Mouse (Mus musculus) hindbrain, embryonic 16.5 days (tissue): ENCODE data around the gene Spink8. TPM values are rescaled to one million over a fixed set of nuclear protein-coding genes. Genes with fewer than 3 reads are reported as not detected.

Experiments used
- polyA plus RNA-seq: library from polyadenylated mRNA; unstranded; fragments of >200 nt; fragmentation: Nextera tagmentation; extraction: Ambion mirVana; gene quantifications from 2 replicates; pipeline ENCODE4 v1.2.1, GENCODE M21; 2015

Gene Spink8
- polyA plus RNA-seq, 1 experiment from 2014 or later = not detected

Other genes with a start within 250 kb of the Spink8 start
- gene Fbxw15, start 244.0 kb upstream of the Spink8 start, polyA plus RNA-seq = not detected in 2 replicates
- not detected in 2 replicates for gene Fbxw24, start 186.2 kb upstream of the Spink8 start, polyA plus RNA-seq
- gene Fbxw25, start 147.6 kb upstream of the Spink8 start, polyA plus RNA-seq = not detected in 2 replicates
- gene Fbxw18, start 109.6 kb upstream of the Spink8 start, polyA plus RNA-seq = 0.30 TPM in 1 of 2 replicates, not detected in the other
- not detected in 2 replicates for gene Fbxw26, start 66.2 kb upstream of the Spink8 start, polyA plus RNA-seq
- gene Fbxw27, start 21.6 kb upstream of the Spink8 start, polyA plus RNA-seq = 0.26 TPM in 1 of 2 replicates, not detected in the other
- 69.4 and 77.5 TPM in 2 replicates for gene Nme6, start 20.5 kb downstream of the Spink8 start, polyA plus RNA-seq
- 0.44 and 0.64 TPM in 2 replicates for gene Camp, start 37.3 kb downstream of the Spink8 start, polyA plus RNA-seq
- 9.1 and 11.0 TPM in 2 replicates for gene Cdc25a, start 63.3 kb downstream of the Spink8 start, polyA plus RNA-seq
- 206 and 219 TPM in 2 replicates for gene Map4, start 119.2 kb downstream of the Spink8 start, polyA plus RNA-seq